Mouse (Mus musculus): Measurements from ENCODE around the gene Ctsh. TPM values are rescaled to one million over a fixed set of nuclear protein-coding genes. Genes with fewer than 3 reads are reported as not detected.

The Ctsh gene
- polyA plus RNA-seq (2015; fragmentation: Nextera tagmentation; extraction: Ambion mirVana), result 57.8 and 71.8 TPM in 2 replicates

DNA sequence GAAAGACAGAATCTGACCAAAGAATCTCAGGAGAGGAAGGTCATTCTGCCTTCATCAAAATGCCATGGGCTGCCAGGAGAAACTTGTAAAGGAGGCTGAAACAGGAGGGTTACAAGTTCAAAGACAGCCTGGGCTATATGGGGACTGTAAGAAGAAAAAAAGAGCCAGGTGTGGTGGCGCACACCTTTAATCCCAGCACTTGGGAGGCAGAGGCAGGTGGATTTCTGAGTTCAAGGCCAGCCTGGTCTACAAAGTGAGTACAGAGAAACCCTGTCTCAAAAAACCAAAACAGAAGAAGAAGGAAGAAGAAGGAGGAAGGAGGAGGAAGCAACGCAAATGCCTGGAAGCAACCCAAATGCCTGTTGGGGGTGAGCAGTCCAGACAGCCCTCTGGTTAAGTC, at the start of gene Ctsh:
Gene Ctsh, plus strand, starts transcription at position 301 of the 400 bp plus-strand sequence.

DNA sequence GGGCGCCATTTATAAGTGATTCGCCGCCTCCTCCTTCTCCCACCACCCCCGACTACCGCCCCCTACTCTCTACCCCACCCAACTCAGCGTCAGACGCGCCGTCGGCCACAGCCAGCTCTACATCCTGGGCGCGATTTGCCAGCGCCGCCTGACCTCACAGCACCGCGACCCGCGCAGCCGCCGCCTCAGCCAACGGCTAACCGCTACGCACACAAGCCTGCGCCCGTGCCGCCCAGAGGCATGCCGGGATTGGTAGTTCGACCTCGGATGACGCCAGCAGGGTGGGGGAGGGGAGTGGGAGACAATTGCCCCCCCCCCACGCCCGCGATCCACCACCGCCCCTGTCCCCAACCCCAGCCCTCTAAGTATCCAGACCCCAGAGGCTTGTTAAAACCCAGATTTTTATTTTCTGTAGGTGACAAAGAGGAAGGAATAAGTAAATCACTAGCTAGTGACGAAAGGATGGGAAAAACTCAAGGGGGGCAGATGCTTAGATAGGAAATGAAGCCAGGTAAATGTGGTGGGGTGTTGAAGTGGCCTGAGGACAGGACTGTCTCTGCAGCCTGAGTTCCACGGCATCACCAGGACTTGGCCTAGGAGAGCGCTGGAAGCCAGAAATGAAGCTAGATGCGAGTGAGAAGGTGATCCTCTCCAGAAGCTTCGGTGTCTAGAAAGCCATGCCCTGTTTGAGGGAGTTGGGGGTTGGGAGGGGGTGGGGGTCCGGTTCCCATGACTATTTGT, 60.8 kb downstream of the Ctsh start, which contains the start of gene Morf4l1:
Gene Morf4l1, minus strand, starts transcription at position 208 of the 741 bp plus-strand sequence.

Other genes with a start within 250 kb of the Ctsh start
- 48.5 and 49.6 TPM in 2 replicates for gene Rasgrf1, start 144.2 kb upstream of the Ctsh start, polyA plus RNA-seq (2015; fragmentation: Nextera tagmentation; extraction: Ambion mirVana)
- 476 and 513 TPM in 2 replicates for gene Morf4l1, start 60.6 kb downstream of the Ctsh start, polyA plus RNA-seq (2015; fragmentation: Nextera tagmentation; extraction: Ambion mirVana)
- 2.7 and 3.2 TPM in 2 replicates for gene Adamts7, start 108.9 kb downstream of the Ctsh start, polyA plus RNA-seq (2015; fragmentation: Nextera tagmentation; extraction: Ambion mirVana)
- gene Tbc1d2b, start 216.7 kb downstream of the Ctsh start, polyA plus RNA-seq (2015; fragmentation: Nextera tagmentation; extraction: Ambion mirVana), result 4.1 and 4.9 TPM in 2 replicates

Data from neural tube, postnatal 0 days (tissue).